Mouse (Mus musculus): ENCODE results near the gene Ntf3.

- TF ChIP-seq CTCF (IDR thresholded peaks at IDR 0.05; ENCODE audit: borderline replicate concordance, extremely low read depth, insufficient read depth, insufficient read length) (no peak), POLR2A (IDR thresholded peaks at IDR 0.05; ENCODE audit: borderline replicate concordance, extremely low read depth, insufficient read depth, insufficient read length, poor library complexity, severe bottlenecking) (no peak)
These were observed 20.7 kb upstream of the Ntf3 start for GRCm38 (mm10) chr6:126187400-126187799.

Measured in brain, embryonic 14.5 days (tissue).